Mouse (Mus musculus): ENCODE data around the gene Slc45a1.

Slc45a1 gene

GRCm38 (mm10) chr4:150581931-150582723 is 69.8 kb downstream of the Slc45a1 start:
- no peak for DNase-seq (ENCODE audit: low spot score in 2 of 2)
